10 mouse cellular contexts compared by ENCODE assay signal in the genomic region with DNA sequence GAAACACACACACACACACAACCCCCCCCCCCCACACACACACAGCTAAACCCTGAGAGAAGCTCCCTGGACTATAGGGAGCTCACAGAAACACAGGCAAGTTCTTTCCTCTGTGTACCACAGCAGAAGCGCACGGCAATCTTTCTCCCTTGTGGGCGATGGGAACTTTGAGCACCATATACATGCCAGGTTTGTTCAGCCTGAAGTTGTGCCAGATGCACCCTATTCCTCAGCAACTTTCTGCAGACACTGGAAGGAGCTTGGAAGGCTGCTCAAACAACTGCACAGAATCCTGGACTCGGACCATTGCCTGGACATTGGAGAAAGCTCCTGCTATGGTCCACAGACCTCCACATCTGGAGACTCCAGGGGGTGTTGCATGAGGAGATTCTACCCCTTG.
DNase-seq lines count a peak whose midpoint lies in the region; ATAC-seq and TF ChIP-seq lines count a peak whose summit lies in the region.
"Had no signal": no experiment of that assay in that cellular context is flagged by ENCODE, and none has a peak within 500 bp of the region (broad histone marks: within the 10 kb centered on the region; RNA-seq: fewer than 3 reads in every experiment).

No protein-coding gene starts in this region.

- no peak for TF ChIP-seq POLR2A in myocyte (IDR thresholded peaks at IDR 0.05; ENCODE audit: insufficient read length, low read depth)

- no peak for TF ChIP-seq CTCF in lung, embryonic 14.5 days (IDR thresholded peaks at IDR 0.05; ENCODE audit: low read depth)

- peak overlapping the region; percentile 73 for H3K27ac ChIP-seq in lung, embryonic 14.5 days (ENCODE audit: low read depth)
- peak overlapping the region; percentile 87 for H3K27ac ChIP-seq in forebrain, embryonic 10.5 days
- 0 out of 2 replicates have a peak overlapping the region, but pooled peaks have one; percentile 59 for H3K27ac ChIP-seq in intestine, embryonic 14.5 days (ENCODE audit: low read depth)

- WGBS in lung, embryonic 14.5 days, result 47% methylated on average over 4 of the region's 4 CpGs
- WGBS in forebrain, embryonic 10.5 days, result 44% methylated on average over 4 of the region's 4 CpGs
- WGBS in intestine, embryonic 14.5 days, result 52% methylated on average over 4 of the region's 4 CpGs

- H3K9ac ChIP-seq in lung, embryonic 14.5 days, result no peak overlapping the region
- no peak overlapping the region for H3K9ac ChIP-seq in intestine, embryonic 14.5 days (ENCODE audit: low read length)

- no peak overlapping the region for H3K4me2 ChIP-seq in lung, embryonic 14.5 days
- H3K4me2 ChIP-seq in intestine, embryonic 14.5 days (ENCODE audit: low read length), result peak overlapping the region; percentile 22
- peak overlapping the region; percentile 22 for H3K4me2 ChIP-seq in myocyte (ENCODE audit: low read depth)

- no peaks in the 10 kb centered on the region for H3K79me2 ChIP-seq in myocyte (ENCODE audit: control insufficient read depth, insufficient read depth)

- H3K9me3 ChIP-seq in lung, embryonic 14.5 days (ENCODE audit: low read depth, low read length), result no peaks in the 10 kb centered on the region
- no peaks in the 10 kb centered on the region for H3K9me3 ChIP-seq in forebrain, embryonic 10.5 days
- H3K9me3 ChIP-seq in intestine, embryonic 14.5 days (ENCODE audit: control insufficient read depth, low read length), result no peaks in the 10 kb centered on the region

- no peak overlapping the region for H3ac ChIP-seq in myocyte (ENCODE audit: control insufficient read depth, insufficient read length)

- peak; percentile 22; the same call in 1 of the 2 replicates for ATAC-seq in lung, embryonic 14.5 days (ENCODE audit: insufficient read depth)
- no peak; the same call in 1 of the 2 replicates for ATAC-seq in intestine, embryonic 14.5 days (replicated peaks; ENCODE audit: low FRiP score, low TSS enrichment, low read depth)
- ATAC-seq: inflammation-experienced regulatory T-cells, adult 6 months had no signal

- 0 out of 2 replicates have a peak, but pooled peaks cover 6% of the 10 kb centered on the region for H3K4me1 ChIP-seq in lung, embryonic 14.5 days (ENCODE audit: insufficient read depth)
- peaks cover 33% of the 10 kb centered on the region for H3K4me1 ChIP-seq in forebrain, embryonic 10.5 days
- H3K4me1 ChIP-seq in intestine, embryonic 14.5 days (replicated peaks; ENCODE audit: control insufficient read depth, insufficient read depth, low read length), result peaks cover 11% of the 10 kb centered on the region; the same call in 1 of the 2 replicates

- H3K27me3 ChIP-seq in lung, embryonic 14.5 days (ENCODE audit: insufficient read depth, low read length), result no peaks in the 10 kb centered on the region
- H3K27me3 ChIP-seq in forebrain, embryonic 10.5 days (ENCODE audit: poor library complexity, severe bottlenecking), result no peaks in the 10 kb centered on the region
- H3K27me3 ChIP-seq in intestine, embryonic 14.5 days (replicated peaks; ENCODE audit: control insufficient read depth, insufficient read depth, low read length), result no peaks in the 10 kb centered on the region
- no peaks in the 10 kb centered on the region for H3K27me3 ChIP-seq in myocyte (ENCODE audit: control insufficient read depth, insufficient read depth, insufficient read length)
- H3K27me3 ChIP-seq: Patski had no signal

- H3K4me3 ChIP-seq in lung, embryonic 14.5 days (ENCODE audit: low read depth, low read length), result no peak overlapping the region
- H3K4me3 ChIP-seq in forebrain, embryonic 10.5 days, result no peak overlapping the region
- no peak overlapping the region for H3K4me3 ChIP-seq in intestine, embryonic 14.5 days (ENCODE audit: low read depth, low read length)
- no peak overlapping the region for H3K4me3 ChIP-seq in myocyte

- DNase-seq in lung, embryonic 14.5 days, result no peak
- no peak for DNase-seq in lung, postnatal 4 days
- DNase-seq in forebrain, embryonic 10.5 days (ENCODE audit: extremely low spot score, low spot score), result no peak
- DNase-seq in intestine, embryonic 14.5 days (ENCODE audit: low spot score), result no peak
- DNase-seq in thymus, postnatal 25 days, result no peak
- DNase-seq in cerebellum, adult 11-12 months, result no peak
- DNase-seq in c-Kit-positive CD71-positive TER-119-positive erythroid progenitor cells, embryonic 14.5 days (ENCODE audit: low spot score), result no peak

- no peaks in the 10 kb centered on the region for H3K36me3 ChIP-seq in lung, embryonic 14.5 days (ENCODE audit: insufficient read depth)
- no peaks in the 10 kb centered on the region for H3K36me3 ChIP-seq in forebrain, embryonic 10.5 days (replicated peaks)
- H3K36me3 ChIP-seq in intestine, embryonic 14.5 days (ENCODE audit: control insufficient read depth, insufficient read depth, low read length), result no peaks in the 10 kb centered on the region
- H3K36me3 ChIP-seq in myocyte (ENCODE audit: control insufficient read depth, insufficient read depth), result no peaks in the 10 kb centered on the region

TF ChIP-seq in myocyte, 11 proteins besides CTCF, POLR2A, EP300 and RAD21:
- TF ChIP-seq POLR2AphosphoS2 (IDR thresholded peaks at IDR 0.05; ENCODE audit: insufficient read length, low read depth) (no peak), TCF3 (IDR thresholded peaks at IDR 0.05; ENCODE audit: insufficient read length, low read depth) (no peak), USF1 (IDR thresholded peaks at IDR 0.05; ENCODE audit: low read depth) (no peak), SRF (IDR thresholded peaks at IDR 0.05; ENCODE audit: control insufficient read depth, insufficient read length, low read depth) (no peak), REST (IDR thresholded peaks at IDR 0.05; ENCODE audit: insufficient read depth, insufficient read length) (no peak), TCF12 (IDR thresholded peaks at IDR 0.05; ENCODE audit: insufficient read depth, poor library complexity, severe bottlenecking) (no peak), MYOD1 (IDR thresholded peaks at IDR 0.05; ENCODE audit: control insufficient read depth in 1 of 3, insufficient read length in 2 of 3, low read depth in 2 of 3) (no peak), MAX (IDR thresholded peaks at IDR 0.05; ENCODE audit: low read depth) (no peak), CEBPB (IDR thresholded peaks at IDR 0.05; ENCODE audit: insufficient read depth, poor library complexity, severe bottlenecking) (no peak), MYOG (IDR thresholded peaks at IDR 0.05; ENCODE audit: control insufficient read depth in 1 of 3, insufficient read depth in 1 of 3, insufficient read length in 2 of 3, low read depth in 2 of 3) (no peak), E2F4 (IDR thresholded peaks at IDR 0.05; ENCODE audit: insufficient read depth) (no peak)
